Mouse (Mus musculus) right cerebral cortex, adult 18-20 months (tissue): ENCODE results near the gene Dpp6.

Source experiments
- DNase-seq: peaks from one replicate; pipeline ENCODE4 v3.0.0; 2022; ENCODE audit warnings: mixed read lengths

Gene Dpp6

DNA sequence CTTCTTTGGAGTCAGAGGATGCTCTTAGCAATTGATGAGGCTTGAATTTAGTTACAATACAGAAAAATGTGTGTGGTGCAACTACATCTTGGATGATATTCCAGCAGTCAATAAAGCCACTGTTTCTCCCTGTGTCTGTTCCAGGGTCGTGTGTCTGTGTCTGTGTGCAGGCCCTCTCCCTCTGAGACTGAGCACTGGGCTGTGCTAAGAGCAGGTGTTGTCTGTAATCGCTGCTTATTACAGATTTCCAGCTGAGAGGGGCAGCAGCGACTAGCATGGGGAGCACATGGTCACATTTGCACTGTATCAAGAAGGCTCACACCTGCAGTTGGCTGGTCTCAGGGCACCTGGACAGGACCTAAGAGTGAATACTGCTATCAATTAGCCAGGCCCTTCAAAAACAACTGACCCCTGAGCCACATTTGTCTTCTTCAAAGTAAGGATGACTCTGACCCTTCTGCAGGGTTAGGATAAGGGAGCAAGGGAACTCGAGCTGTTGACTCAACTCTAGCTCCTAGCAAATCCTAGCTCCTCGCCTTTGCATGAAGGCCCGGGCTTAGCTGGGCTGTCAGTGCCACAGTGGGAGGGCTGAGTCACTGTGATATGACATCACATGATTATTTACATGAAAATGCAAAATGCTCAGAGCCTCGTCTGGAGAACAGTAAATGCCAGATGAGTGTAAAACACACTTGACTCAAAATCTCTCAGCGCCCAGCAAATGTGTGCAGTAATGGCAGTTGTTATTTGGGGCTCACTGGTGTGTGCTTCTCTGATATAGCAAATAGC, 771.2 kb downstream of the Dpp6 start:
- peak; percentile 42 for DNase-seq

DNA sequence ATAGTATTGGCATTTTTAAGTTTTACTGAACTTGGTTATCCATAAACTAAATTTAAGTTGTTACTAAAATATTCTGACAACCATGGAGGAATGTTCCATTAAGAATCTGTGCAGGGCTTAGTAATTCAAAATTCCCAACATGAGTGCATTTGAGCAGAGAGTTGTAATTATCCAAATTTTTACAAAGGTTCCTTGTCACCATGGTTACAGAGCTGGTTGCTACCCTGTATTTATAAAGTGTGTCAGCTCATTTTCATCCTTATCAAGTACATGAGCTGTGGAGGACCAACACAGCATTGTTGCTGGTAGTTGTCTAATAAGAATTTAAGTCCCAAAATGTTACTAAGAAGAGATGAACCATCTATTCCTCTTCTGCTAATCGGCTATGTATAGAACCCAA, 787.1 kb downstream of the Dpp6 start:
- no peak for DNase-seq

GRCm38 (mm10) chr5:27615769-27616168, 798.8 kb downstream of the Dpp6 start:
- peak; percentile 69 for DNase-seq

GRCm38 (mm10) chr5:27621811-27622210, 804.8 kb downstream of the Dpp6 start:
- DNase-seq = no peak

DNA sequence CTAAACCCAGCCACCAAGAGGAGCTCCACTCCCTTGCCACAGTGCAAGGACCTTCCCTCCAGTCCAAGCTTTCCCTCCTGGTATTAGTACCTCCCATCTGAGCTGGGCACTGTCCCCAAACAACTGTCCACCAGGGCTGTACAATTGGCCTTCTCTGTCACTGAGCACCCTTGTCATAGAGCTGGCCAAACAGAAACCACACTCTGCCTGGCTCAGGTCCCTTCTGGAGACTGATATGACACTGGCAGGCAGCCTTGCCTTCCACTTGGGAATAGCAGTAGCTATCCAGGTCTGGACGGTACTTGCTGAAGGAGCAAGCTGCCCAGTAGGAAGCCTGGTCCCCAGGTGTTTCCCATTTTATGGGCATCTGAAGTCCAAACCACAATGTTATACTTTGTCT, 806.9 kb downstream of the Dpp6 start:
- no peak for DNase-seq

DNA sequence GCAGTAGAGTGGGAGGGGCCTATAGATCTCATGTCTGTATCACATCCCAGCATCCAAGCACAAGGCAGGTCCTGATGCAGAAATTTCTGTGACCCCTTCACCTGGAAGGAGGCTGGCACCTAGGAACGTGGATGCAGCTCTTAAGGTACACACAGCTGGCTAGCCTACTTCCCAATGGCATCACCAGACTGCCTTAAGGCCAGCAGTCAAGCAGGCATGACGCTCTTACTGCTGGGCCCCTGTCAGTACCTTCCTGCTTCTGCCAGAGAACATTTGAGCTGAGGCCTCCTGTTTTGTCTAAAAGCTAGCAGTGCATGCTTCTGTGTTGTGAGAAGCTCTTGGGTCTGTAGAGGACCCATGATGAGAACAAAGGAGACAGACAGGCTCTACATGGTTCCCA, 815.1 kb downstream of the Dpp6 start:
- no peak for DNase-seq

GRCm38 (mm10) chr5:27635941-27636340, 818.9 kb downstream of the Dpp6 start:
- DNase-seq = no peak

DNA sequence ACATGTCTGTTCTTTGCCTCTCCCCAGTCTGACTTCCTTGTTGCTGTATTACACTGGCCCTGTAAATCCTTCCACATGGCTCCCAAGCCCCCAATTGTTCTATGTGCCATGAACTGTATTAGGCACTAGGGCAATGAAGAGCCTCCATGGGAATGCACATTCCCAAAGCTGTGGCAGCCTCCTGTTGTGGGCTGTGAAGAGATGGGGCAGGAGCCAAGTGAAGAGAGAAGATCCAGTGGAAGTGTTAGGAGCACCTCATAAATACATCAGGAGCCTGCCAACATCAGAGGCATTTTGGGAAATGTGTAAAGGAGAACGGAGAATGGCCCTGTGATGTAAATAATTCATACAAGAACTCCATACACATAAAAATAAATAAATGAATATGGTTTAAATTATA, 824.9 kb downstream of the Dpp6 start:
- peak; percentile 41 for DNase-seq

DNA sequence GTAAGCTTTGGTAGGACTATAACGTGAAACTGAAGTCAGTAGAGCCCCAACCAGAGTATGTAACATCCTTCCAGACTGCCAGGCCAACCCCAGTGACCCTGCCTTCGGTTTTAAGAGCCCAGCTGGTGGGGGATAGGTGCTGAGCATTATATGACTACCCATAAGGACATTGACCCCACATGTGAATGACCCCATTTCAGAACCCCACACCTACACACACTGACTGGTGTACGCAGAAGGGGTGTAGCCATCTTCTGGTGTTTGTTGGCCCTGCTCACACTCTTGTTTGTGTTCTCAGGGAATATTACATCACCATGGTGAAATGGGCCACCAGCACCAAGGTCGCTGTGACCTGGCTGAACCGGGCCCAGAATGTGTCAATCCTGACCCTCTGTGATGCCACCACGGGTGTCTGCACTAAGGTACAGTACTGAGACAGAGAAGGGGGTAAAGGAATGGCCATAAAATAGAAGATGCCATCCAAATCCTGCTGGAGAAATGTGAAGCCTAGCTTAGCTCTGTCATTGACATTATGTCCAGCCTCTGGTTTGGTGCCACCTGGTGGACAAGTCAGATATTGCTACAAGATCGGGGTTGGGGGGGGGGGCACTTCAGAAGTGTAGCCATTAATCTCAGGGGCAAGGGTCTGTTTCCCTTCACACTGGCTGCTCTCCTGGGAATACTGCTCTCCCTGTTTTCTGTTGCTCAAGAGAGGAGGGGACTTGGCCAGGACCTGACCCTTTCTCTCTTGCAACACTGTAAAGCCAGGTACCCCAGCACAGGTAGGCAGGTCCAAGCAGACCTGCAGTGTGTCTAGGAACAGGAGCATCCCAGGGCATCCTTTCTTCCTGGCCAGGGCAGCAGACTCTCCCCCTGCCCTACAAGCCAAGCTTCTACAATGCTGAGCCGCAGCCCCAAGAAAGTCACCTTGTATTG, 835.1 kb downstream of the Dpp6 start:
- DNase-seq = no peak

- no peak for DNase-seq
These were observed 839.1 kb downstream of the Dpp6 start for GRCm38 (mm10) chr5:27656101-27656500.

- DNase-seq = no peak
These were observed 840.7 kb downstream of the Dpp6 start for GRCm38 (mm10) chr5:27657672-27658071.

DNA sequence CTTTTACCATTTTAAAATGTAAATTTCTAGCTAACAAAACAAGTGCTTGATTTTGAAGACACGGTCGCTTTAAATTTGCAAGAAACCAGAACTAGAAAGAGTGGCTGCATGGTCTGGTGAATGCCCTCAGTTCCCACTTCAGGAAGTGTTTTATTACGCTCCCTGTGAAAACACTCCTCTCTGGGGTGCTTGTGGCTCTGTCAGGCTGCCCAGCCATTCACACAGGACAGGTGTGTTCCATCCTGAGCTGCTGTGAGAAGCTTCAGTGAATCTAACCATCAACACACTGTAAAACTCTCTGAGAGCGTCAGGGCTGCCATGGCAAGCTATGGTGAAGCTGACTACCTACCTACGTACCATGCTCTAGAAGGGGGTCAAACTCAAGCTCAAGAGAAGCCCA, 841.2 kb downstream of the Dpp6 start:
- DNase-seq = no peak

DNA sequence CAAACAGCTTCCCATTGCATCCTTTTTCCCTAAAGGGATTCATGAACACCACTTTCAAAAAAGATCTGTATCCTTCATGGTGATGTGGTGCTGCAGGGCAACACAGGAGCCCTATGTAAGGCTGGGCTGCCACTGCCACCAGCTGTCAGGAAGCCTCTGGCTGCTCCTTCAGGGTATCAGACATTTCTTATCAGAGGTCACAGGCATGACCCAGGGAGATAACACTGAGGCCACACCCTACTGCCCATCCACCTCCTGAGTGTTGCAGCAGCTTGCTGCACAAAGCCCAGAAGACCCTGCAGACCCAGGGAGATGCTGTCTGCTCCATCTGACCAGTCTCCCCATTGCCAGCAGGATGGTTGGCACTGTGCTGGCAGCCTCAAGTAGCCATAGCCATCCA, 841.6 kb downstream of the Dpp6 start:
- DNase-seq = no peak

- DNase-seq = no peak
These were observed 842.0 kb downstream of the Dpp6 start for GRCm38 (mm10) chr5:27659019-27659418.

DNA sequence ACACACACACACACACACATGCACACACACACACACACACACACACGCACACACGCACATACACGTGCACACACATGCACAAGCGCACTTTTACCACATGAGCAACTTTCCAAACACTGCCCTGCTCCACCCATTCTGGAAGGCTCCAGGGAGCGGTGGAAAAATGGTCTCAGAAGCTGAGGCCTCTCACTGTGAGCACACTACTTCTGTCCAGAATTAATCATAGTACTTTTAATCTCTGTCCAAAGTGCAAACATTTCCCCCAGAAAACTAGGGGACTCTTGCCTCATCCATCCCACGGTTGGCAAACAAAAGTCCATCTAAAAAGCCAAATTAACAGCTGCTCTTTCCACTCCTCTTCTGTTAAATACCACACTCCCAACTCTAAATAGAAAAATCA, 842.8 kb downstream of the Dpp6 start:
- no peak for DNase-seq

- no peak for DNase-seq
These were observed 847.1 kb downstream of the Dpp6 start for GRCm38 (mm10) chr5:27664111-27664510.

- no peak for DNase-seq
These were observed 854.5 kb downstream of the Dpp6 start for GRCm38 (mm10) chr5:27671487-27671886.

DNA sequence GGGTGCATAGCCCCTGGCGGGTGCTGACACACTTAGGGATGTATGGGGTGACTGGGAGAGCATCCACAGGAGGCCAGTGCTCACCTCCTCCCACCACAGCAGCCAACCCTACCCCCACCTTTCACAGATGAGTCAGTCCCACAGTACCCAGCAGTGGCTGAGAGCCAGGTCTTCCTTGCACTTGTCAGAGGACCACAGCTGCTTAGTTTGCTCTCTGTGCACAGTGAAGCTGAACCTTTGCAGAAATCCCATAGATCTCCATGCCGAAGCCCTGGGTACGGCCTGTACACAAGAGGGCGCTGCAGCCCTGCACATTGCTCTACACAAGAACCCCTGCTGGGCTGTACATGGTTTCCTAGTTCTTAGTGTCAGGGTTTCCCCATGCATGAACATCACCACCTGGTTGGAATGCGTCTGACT, 860.3 kb downstream of the Dpp6 start:
- DNase-seq = peak; percentile 89

- DNase-seq = no peak
These were observed 862.1 kb downstream of the Dpp6 start for GRCm38 (mm10) chr5:27679151-27679550.

DNA sequence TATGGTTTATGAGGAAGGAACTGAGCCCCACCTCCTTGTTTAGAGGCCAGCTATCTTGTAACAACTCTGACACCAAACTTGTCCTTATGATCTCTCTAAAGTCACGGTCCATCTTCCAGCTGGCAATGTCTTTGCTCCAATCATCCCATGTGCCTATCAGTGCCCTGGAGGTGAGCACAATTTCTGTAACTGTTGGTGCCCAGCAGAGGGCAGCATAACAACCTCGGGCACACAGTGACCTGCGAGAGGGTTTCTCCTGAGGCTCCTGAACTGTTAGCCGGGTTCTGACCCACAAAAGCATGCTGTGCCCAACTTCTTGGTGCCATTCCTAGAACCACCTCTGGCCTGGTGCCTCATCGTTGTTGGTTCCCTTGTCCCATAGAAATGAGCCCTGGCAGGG, 863.5 kb downstream of the Dpp6 start:
- DNase-seq = peak; percentile 38

GRCm38 (mm10) chr5:27685162-27685561, 868.2 kb downstream of the Dpp6 start:
- DNase-seq = no peak

GRCm38 (mm10) chr5:27685923-27686322, 868.9 kb downstream of the Dpp6 start:
- DNase-seq = no peak

DNA sequence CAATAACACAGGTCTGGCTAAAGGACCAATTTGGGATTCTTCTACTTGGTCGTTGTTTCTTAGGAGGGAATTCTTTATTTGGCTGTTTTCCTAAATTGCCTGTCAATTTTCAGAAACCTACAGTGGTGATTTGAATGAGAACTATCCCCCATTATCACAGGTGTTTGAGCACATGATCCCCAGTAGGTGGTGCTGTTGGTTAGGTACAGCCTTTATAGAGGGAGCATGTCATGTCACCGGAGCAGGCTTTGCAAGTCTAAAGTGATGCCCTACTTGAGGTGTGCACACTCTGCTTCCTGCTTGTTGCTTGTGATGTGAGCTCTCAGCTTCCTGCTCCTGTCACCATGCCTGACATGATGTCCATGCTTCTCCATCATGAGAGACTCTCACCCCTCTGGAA, 870.3 kb downstream of the Dpp6 start:
- no peak for DNase-seq

- DNase-seq = no peak
These were observed 885.5 kb downstream of the Dpp6 start for GRCm38 (mm10) chr5:27702482-27702881.
